Mouse (Mus musculus) testis, postnatal 14 days (tissue): Measurements from ENCODE around the gene Hadha.

Source experiments
- DNase-seq: peaks from one replicate; pipeline ENCODE4 v3.0.0; 2021; ENCODE audit warnings: low spot score

The Hadha gene

DNA sequence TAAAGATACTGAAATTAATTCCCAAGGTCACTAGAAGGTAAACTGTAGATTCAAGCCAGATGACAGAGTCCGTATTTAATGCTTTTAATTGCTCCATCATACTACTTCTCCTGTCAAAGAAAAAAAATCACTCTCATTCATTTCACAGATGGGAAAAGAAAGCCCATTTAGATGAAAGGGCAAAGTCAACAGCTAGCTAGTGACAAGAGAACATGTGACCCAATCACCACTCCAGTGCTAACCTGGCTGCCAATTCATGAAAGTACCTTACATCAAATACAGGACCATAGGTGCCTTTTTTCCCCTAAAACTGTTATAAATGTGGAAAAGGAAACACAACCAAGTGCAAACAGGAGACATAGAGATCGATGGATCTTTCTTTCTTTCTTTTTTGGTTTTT lies 1.7 kb downstream of the Hadha start:
- DNase-seq: no peak

DNA sequence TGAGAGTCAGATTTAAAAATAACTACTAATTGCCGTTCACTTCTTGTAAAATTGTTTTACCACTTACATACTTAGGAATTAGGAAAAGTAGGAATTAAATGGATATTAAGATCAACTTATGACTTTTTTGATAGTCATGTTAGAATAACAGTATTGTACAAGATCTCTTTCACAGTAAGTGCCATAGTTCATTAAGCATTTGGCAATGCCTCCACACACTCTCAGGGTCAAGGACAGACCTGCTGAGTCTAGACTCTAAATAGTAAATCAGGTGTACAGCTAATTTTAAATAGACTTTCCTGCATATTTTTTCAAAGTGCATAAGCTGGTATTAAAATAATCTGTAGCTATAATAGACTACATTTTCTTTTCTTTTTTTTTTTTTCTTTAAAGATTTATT lies 2.5 kb downstream of the Hadha start:
- no peak for DNase-seq

DNA sequence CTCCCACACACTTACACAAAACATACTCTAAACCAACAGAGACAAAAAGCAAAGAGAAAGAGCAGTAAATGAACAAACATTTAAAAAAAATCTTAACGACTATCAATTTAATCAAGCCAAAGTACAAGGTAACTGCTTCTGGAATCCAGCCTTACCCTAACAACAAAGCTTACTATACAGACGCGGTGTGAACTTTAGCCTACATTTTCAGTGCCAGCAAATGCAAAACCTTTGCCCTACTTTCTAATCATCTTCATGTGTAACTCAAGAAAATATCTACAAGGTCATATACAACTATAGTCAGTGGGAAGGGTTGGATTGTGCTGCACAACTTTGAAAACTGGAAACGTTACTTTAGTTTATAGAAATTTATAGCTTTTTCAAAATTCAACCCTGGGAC lies 3.0 kb downstream of the Hadha start:
- no peak for DNase-seq

DNA sequence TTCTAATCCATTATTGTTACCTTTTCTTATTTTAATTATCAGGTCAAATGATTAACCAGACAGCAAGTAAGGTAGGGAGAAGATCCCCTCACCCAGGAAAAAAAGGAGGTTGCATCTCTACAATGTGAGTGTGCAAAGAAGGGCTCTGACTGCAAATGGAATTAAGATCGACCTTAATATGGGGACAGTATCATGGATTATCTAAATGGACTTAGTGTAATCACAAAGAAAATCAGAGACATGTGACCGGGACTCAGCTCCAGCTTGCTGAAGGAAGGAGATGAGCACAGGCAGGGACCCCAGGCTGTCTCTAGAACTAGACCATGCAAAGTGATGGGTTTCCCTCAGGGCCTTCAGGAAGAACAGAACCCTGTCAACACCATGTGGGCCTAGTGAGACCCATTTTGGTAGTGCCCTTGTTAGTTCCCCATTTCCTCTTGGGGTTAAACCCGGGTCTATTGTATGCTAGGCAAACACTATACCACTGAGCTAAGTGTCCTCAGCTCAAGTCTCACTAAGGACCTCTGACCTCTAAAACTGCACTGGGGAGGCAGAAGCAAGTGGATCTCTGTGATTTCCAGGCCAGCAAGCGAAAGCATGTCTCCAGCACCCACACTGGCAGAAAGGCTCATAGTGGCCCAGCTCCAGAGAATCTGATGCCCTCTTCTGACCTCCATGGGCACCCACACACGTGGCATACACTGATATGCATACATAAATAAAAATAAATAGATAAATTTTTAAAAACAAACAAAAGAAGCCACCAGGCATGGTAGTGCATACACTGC lies 6.6 kb downstream of the Hadha start:
- DNase-seq: no peak

DNA sequence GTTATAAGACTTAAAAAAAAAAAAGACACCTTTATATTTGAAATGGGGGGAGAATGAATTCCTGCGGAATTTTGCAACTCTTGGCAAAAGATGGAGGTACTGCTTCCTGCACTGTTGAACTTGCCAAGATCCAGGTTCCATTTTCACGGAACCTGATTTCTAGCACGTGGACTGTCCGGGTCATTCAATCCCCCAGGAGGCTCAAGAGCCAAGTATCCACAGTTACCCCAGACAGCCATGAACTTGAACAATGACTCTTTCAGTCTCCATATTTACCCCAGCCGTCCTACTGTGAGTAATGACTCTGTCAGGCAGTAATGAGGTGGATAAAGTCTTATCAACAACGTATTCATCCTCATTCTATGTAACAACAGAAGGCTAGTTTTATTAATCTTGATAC lies 8.4 kb downstream of the Hadha start:
- no peak for DNase-seq

DNA sequence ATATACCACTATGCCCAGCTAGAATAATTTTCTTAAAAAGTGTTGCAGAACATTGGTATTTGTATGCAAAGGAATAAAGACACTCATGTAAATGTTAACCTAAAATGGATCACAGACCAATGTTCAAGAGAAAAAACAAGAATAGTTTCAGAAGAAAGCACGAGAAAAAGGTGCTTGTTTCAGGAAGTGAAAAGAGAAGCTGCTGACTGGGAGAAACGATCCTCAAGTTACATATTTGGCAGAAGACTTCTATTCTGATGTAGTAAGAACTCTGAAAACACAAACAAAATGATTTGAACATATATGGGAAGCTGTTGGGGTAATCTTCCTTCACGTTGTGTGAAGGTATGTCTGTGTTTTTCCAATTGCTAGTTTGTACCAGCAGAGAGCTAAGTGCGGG lies 16.8 kb downstream of the Hadha start:
- DNase-seq: no peak

DNA sequence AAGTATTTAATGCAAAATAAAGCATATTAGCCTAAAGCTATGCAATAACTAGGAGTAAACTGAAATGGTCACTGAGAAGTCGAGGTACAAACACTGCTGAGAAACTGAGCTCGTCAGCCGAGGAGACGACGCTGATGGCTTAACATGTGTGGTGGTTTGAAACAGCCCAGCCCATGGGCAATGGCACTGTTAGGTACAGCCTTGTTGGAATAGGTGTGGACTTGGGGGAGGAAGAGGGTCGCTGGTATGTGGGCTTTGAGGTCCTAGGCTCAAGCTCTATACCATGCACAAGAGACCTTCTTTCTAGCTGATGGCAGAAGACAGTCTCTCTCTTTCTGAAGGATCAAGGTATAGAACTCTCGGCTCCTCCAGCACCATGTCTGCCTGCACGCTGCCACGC lies 17.7 kb downstream of the Hadha start:
- DNase-seq: no peak

DNA sequence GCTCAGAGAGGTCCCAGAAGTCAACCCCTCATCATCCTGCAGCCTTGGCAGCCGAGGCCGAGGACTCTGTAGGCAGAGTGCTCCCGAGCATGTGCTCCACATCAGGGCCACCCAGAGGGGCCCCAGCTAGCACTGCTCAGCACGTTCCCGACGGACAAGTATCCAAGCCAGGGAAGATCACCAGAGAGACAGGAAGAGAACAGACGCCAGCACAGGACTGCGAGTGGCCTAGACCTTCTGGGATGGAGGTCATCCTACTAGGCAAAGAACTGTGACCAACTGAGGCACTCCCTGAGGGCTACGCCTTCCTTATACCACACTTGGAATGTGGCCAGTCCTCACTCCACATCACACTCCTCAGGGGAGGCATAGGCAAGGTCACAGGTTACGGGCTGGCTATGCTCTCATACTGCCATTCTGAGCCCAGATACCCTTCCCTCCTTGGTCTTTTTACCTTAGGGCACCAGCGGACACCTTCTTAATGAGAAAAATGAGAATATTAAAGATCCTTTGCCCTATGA lies 19.2 kb downstream of the Hadha start:
- no peak for DNase-seq

DNA sequence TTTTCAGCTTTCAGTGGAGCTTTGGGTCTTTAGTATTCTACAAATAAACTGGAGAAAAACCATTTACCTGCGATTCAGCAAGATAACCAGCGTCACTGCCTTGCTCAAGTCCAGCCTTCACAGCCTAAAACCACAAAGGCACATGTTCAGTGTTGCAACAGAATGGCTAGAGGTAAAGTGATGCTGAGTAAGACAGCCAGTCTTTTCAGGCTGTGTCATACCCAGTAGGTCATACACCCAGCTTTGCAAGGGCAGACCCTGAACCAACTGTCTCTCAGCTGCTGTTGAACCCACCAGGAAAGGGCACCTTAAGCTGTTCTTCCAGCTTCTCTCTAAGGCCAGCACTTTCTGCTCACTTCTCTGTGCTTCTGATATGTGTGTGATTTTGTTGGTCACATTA lies 22.8 kb downstream of the Hadha start:
- DNase-seq: no peak

DNA sequence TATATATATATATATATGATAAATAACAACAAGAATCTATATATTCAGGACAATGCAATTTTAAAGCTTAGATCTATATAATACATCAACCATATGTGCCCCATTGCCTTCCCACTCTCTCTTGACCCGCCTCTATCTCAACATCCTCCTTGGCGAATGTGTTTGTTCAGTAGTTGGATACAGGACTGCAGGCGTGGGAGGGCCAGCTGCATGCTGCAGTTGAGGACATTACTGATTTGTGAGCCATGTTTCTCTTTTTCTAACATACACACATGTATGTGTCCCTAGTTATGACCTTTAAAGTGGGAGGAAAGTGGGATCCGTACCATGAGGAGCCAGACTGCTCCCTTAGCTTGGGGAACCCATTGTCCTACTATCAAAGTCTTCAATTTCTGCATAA lies 23.7 kb downstream of the Hadha start:
- DNase-seq: no peak

DNA sequence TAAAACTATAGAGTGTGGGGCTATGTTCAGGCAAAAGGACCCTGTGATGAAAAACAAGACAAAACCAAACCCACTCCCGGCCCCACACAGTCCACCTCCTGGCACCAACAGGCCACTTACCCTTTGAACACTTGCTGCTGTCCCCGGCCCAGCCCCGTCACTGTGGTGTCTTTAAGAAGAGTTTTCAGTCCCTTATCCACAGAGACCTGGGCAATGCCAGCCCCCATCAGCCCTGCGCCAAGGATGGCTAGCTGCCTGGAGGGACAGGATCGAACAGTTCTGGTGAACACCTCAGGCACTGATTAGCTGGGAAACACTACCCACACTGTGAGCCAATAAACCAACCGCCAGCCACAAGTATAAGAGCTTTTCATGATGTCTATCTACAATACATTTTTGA lies 26.3 kb downstream of the Hadha start:
- DNase-seq: no peak

DNA sequence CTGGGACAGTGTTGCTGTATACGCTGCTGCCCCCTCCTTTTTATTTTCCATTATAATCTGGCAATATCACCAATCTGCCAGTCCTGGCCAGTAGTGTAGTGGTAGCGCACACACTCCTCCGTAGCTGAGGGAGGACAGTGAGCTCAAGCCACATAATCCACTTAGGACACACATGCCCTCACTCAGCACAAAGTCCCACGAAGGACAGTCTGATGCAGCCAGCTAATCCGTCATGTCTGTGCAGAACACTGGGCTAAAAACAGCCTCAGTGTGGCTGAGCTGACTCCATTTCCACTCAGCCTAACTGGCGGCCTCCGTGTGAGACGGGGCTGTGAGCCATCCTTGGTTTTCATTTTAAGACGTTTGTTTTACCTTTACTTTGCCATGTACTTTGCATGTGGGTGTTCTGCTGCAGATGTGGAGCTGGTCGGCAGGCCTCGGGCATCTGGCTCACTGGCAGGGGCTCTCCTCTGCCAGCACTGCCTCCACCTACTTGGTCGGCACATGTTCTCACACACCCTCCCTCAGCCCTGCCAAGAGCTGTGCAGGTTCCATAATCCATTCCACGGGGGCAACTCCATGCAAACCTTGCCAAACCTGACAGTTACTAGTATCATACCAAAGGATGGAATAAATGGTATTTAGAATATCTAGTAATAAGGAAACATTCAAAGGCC lies 26.9 kb downstream of the Hadha start:
- no peak for DNase-seq

DNA sequence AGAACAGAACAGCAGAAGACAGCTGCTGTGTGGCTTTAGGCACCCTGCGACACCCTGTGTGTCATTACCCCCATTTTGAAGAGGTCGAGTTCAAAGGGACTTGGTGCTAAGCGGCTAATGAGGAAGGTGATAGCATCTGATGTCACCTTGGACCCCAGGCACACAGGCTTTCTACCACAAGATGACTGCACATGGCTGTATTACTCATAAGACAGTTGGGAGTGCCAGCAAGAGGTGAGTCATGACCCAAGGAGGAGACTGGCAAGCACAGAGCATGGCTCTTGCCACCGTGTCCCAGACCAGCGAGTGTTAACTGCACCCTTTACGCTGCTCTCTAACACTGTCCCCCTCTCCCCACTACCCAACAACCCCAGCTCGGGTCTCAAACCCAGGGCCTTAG lies 28.2 kb downstream of the Hadha start:
- DNase-seq: no peak

DNA sequence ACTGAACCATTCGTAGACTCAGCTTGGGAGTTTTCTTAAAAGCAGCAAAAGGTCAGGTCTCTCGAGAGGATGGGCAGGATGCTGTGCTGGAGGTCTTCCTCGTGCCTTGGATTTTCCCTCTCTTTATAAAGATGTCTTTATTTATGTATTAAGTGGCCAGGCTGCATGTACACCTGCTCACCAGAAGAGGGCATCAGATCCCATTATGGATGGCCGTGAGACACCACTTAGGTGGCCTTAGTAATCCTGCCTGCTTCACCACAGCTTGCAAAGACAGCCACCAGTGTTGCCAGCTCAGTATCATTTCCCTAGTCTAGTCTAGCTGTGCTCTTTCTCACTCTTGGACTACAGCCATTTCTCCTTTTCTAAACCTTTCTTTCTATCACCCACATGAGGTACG lies 29.4 kb downstream of the Hadha start:
- DNase-seq: no peak

DNA sequence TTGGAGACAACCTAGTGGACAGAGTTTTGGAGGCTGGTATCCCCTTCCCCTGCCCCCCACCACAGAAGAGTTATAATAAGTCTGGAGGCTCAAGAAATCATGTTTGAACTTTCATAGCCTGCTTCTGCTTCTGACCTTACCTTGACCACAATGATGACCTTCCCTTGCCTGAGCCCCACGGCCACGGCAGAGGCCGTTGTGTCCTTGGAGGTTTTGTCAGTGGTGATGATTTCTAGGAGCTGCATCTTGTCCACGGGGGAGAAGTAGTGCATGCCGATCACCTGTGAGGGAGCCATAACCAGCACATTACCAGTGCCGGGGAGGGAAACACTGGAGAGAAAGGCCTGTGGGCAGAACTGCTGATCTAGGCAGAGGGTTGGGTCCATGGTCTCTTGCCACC lies 32.5 kb downstream of the Hadha start:
- DNase-seq: no peak

DNA sequence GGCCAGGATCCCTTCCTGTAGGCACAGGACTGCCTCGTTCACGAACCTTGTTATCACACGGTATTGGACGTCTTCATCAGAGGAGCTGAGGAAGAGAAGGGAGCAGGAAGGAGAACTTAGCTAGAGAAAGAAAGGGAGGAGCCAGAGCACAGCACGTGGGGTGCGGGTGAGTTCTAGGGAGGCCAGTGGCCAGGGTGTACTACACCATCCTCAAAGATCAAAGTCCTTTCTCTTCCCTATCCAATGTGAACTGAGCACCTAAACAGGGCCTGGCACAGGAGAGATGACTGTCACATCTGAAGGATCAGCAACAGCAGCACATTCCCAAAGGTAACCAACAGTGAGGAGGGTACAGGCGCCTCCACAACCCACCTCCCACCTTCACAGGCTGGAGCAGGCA lies 34.9 kb downstream of the Hadha start:
- no peak for DNase-seq

DNA sequence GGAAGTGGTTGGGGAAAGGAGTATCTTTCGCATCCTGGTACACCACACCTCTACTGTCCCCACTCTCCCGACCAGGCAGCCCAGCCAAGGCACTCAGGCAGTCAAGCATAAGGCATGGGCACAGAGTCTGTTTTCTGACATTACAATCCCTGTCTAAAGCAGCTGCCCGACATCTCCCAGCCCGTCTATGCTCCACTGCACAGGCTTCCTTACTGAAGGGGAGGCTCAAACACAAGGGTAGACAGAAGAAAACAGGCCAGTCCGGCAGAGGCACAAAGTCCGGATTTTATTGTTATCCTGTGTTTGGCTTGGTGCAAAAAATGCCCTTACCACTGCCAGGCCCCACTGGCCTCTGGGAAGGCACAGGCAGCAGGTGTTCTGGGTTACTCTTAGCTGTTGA lies 35.8 kb downstream of the Hadha start:
- no peak for DNase-seq

DNA sequence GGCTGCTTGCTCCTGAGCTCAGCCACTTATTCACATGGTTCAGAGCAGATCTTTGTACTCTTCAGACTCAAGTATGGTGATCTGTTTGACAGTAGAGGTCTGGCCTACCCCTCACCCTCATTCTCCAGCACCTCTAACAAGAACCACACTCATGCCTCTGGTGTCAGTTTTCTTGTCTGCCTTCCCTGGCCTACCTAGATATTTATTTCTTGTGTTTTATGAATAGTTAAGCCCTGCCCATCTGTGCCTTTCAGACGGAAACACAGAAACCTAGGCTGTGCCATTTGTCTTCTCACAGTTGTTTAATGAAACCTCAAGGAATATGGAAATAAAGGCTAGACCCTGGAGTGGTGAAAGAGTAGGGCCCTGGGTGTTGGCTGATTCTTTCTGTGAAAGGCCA lies 36.9 kb downstream of the Hadha start:
- no peak for DNase-seq

DNA sequence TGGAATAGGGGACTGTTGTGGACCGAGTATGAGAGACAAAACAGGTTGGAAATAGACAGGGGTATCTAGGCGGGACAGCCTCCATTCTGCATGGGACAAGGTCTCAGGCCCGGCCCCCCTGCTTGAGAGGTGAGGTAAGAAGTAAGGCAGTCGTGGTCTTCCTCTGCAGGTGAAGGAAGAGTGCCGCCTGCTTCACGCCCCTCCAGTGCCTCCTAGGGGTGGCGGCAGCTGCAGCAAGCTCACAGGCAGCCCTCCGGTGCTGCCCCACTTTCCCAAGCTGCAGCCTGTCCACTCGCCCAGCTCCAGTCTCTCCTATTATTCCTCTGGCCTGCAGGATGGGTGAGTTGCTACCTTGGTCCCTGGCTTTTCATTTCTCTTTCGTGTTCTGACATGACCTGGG lies 39.2 kb downstream of the Hadha start:
- DNase-seq: no peak

DNA sequence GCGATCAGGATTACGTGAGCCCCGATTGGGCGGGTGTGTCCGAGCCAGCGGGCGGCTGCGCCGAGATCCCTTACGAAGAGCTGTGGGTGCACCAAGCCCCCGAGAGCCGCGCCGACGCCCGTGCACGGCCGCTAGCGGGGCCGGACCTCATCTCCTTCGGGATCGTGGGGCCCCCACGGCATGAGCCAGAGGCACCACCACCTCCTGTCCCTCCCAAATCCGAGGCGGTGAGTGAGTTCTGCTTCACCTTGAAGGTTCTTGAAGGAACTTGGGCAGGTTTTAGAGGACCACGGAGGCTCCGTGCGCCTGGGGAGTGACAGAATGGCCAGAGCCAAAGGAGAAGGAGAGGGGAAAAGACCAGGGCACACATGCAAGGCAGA lies 40.2 kb downstream of the Hadha start:
- no peak for DNase-seq

DNA sequence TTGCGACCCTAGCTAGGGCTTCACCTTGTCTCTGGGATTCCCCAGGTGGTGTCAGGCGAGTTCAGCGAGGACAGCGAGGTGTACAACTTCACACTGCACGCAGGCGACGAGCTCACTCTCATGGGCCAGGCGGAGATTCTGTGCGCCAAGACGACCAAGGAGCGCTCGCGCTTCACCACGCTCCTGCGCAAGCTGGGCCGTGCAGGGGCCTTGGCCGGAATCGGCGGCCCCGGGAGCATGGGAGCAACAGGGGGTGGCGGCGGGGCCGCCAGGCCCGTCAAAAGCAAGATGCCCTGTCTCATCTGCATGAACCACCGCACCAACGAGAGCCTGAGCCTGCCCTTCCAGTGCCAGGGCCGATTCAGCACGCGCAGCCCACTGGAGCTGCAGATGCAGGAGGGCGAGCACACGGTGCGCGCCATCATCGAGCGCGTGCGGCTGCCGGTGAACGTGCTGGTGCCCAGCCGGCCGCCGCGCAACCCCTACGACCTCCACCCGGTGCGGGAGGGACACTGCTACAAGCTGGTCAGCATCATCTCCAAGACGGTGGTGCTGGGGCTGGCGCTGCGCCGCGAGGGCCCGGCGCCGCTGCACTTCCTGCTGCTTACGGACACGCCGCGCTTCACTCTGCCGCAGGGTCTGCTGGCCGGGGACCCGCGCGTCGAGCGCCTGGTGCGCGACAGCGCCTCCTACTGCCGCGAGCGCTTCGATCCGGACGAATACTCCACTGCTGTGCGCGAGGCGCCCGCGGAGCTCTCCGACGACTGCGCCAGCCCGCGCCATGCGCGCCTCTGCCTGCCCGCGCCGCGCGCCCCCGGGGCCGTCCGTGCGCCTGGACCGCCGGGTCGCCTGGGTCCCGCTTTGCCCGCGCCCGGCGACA lies 40.8 kb downstream of the Hadha start:
- DNase-seq: peak; percentile 71

DNA sequence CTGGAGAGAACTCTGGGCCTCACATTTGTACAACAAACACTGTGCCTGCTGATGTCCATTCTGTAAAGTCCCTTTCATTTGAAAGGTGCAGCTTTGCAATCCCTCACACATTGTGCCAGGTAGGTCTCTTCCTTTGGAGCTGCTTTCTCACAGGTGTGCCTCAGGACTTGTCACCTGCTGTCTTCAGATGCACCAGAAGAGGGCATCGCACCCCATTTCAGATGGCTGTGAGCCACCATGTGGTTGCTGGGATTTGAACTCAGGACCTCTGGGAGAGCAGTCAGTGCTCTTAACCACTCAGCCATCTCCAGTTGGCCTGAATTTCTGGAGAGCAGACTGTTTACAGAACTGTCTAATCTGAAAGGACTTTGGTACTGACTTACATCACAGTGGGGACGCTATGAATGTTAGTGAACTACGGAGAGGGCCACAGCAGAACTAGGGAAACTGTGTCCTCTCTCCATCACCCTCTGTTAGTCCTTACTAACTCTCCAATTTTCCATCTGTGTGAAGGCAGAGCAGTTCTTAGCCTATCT lies 42.4 kb downstream of the Hadha start:
- DNase-seq: no peak

DNA sequence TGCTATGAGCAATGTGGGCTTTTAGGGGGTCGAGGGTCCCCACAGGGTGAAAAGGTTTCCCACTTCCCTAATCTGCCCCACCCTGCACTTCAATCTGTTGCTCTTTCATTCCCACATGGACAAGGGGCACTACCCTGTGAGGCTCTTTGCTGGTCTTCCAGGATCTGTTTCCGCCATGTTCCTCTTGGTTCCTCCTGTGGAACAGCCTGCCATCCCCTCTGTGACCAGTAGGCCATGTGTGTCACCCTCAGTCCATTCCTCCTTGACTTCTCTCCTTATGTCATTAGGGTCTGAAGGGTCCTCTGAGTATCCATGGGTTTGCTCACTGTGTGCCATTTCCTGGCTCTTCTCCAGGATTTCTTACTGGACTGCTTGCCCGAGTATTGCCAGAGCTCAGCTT lies 43.2 kb downstream of the Hadha start:
- no peak for DNase-seq
